Mouse (Mus musculus): ENCODE data around the gene Gm8279.
"Not testable (repeated sequence)": the region's sequence is repeated elsewhere in the genome, so short reads cannot be mapped to it uniquely, and the experiment has no call there.

The Gm8279 gene

GRCm38 (mm10) chr14:5131219-5131618 is at the start of gene Gm8279:
Gene Gm8279, plus strand, starts transcription at chr14:5131519.
- in situ Hi-C loops (cut with MboI, MseI), result loop anchor here in 1 of 2 experiments (25.0 kb wide), 1 partner anchor 356 kb away; the partner anchor contains the start of genes Gm3187 and Gm8246

- in situ Hi-C loops (cut with MboI, MseI), result not testable (repeated sequence)
Observed at GRCm38 (mm10) chr14:5164235-5164634, 32.9 kb downstream of the Gm8279 start, which contains the start of gene Gm3317. Gene Gm3317, plus strand, starts transcription at chr14:5164535.

GRCm38 (mm10) chr14:5185493-5185892 is 54.2 kb downstream of the Gm8279 start, which contains the start of gene Gm8271:
Gene Gm8271, plus strand, starts transcription at chr14:5185793.
- in situ Hi-C loops (cut with MboI, MseI), result loop anchor here in 1 of 2 experiments (25.0 kb wide), 1 partner anchor 352 kb away; the partner anchor contains the start of gene Gm3532

Measured in T-helper 17 cell (primary cell).